Mouse (Mus musculus) spleen, adult 2 months (tissue): ENCODE measurements around the gene Car14. TPM values are rescaled to one million over a fixed set of nuclear protein-coding genes. Genes with fewer than 3 reads are reported as not detected.

Experiments
- DNase-seq, 2 experiments: peaks; one replicate each; pipeline versions ENCODE4 v3.0.0 to v3.0.0-alpha.2; 2012 to 2021; ENCODE audit warnings: low spot score in 2 of 2, low read depth in 1 of 2
- H3K27ac ChIP-seq: fragments of 200-500 bp; 2 replicates; pipeline ENCODE4 v1.5.1; 2012; ENCODE audit warnings: low read length, inconsistent platforms; ENCODE audit not compliant: insufficient read depth
- H3K27me3 ChIP-seq: fragments of 200-500 bp; 2 replicates; pipeline ENCODE4 v1.6.1; 2012; ENCODE audit warnings: mild to moderate bottlenecking, moderate library complexity, low read length, inconsistent platforms; ENCODE audit not compliant: control insufficient read depth, insufficient read depth
- H3K36me3 ChIP-seq: fragments of 200-500 bp; 2 replicates; pipeline ENCODE4 v1.6.1; 2012; ENCODE audit warnings: mild to moderate bottlenecking, low read length, inconsistent platforms; ENCODE audit not compliant: control insufficient read depth, insufficient read depth
- H3K4me1 ChIP-seq: fragments of 200-500 bp; 2 replicates; pipeline ENCODE4 v1.6.1; 2011; ENCODE audit warnings: inconsistent platforms; ENCODE audit not compliant: control insufficient read depth, insufficient read depth, insufficient read length
- H3K4me3 ChIP-seq: fragments of 200-500 bp; 2 replicates; pipeline ENCODE4 v1.5.1; 2011; ENCODE audit warnings: mild to moderate bottlenecking, inconsistent platforms; ENCODE audit not compliant: insufficient read depth, insufficient read length; ENCODE audit errors: extremely low read depth
- CTCF ChIP-seq: fragments of 200-500 bp; IDR thresholded peaks from 2 replicates; pipeline ENCODE4 v1.5.1; 2011; ENCODE audit warnings: mild to moderate bottlenecking, inconsistent platforms; ENCODE audit not compliant: insufficient read depth, insufficient read length, insufficient replicate concordance; ENCODE audit errors: extremely low read depth
- POLR2A ChIP-seq: fragments of 200-500 bp; IDR thresholded peaks from 2 replicates; pipeline ENCODE4 v1.6.1; 2011; ENCODE audit warnings: low read depth, low read length, inconsistent platforms
- WGBS: fragments of 180-500 bp; shearing (Covaris S2); methylation state at CpG from one replicate; pipeline ENCODE4 v1.1.7; 2018; 5-methylcytosine and 5-hydroxymethylcytosine counted together
- polyA plus RNA-seq: library from polyadenylated mRNA; depleted of rRNA; stranded (reverse); fragments of >200 nt; gene quantifications from 2 replicates; pipeline ENCODE4 v1.2.3, GENCODE M21; 2012

The Car14 gene
- polyA plus RNA-seq, 1 experiment, result 0.50 TPM

DNA sequence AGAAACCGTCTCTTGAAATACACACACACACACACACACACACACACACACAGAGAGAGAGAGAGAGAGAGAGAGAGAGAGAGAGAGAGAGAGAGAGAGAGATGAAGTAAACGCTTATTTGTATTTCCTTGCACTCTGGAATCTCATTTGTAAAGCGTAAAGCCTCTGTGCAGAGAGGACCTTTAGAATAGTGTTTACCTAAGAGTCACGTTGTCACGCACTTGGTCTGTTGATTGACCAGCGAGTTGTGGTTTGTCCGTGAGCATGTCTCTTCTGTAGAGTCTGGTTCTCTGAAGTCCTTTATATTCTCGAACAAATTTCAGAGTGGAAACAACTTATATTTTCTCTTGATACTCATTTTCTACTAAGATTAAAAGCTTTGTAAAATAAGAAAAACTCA, 40.3 kb upstream of the Car14 start:
- Histone ChIP-seq H3K27me3 (no peaks in the 10 kb centered on the region), H3K36me3 (peaks cover 28% of the 10 kb centered on the region), H3K4me3 (no peak overlapping the region), H3K4me1 (no peaks in the 10 kb centered on the region), H3K27ac (no peak overlapping the region)
- DNase-seq, result no peak
- TF ChIP-seq POLR2A (no peak), CTCF (no peak)
- 96% methylated on average over 8 of the region's 8 CpGs for whole genome bisulfite sequencing

DNA sequence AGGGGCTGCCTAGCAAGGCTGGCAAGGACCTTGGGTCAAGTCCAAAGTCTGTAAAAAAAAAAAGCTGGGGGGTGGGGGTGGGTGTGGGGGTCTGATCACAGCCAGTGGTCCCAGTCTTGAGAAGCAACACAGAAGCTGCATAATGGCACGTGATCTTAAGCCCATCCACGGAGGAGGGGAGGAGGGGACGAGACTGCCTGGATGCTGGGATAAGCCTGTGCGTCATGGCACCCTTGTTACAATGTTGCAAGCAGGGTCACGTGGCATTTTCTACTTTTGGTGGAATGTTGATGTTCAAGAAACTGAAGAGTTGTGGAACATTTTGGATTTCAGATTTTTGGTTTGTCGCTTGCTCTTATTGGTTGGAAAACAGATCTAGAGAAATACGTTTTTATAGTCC, 38.7 kb upstream of the Car14 start:
- WGBS, result 92% methylated on average over 7 of the region's 7 CpGs
- DNase-seq, result no peak
- Histone ChIP-seq H3K4me1 (no peaks in the 10 kb centered on the region), H3K4me3 (no peak overlapping the region), H3K27me3 (no peaks in the 10 kb centered on the region), H3K27ac (no peak overlapping the region), H3K36me3 (peaks cover 37% of the 10 kb centered on the region)
- TF ChIP-seq POLR2A (no peak), CTCF (no peak)

DNA sequence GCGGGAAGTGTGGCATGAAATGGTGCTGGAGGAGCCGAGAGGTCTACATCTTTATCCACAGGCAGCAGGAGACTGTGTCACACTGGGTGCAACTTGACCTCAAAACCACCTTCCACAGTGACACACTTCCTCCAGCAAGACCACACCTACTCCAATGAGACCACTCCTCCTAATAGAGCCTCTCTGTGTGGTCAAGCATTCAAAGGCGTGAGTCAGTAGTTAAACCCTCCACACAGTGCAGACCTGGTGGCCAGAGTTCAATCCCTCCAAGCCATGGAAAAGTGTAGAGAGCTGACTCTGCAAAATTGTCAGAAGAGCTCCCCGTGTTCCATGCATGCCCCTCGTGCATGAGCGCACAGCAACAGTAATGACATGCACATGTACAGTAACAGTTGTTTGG, 38.3 kb upstream of the Car14 start:
- TF ChIP-seq CTCF (no peak), POLR2A (no peak)
- Histone ChIP-seq H3K4me3 (no peak overlapping the region), H3K27ac (no peak overlapping the region), H3K4me1 (no peaks in the 10 kb centered on the region), H3K36me3 (peaks cover 42% of the 10 kb centered on the region), H3K27me3 (no peaks in the 10 kb centered on the region)
- 83% methylated on average over 6 of the region's 6 CpGs for WGBS
- no peak for DNase-seq

DNA sequence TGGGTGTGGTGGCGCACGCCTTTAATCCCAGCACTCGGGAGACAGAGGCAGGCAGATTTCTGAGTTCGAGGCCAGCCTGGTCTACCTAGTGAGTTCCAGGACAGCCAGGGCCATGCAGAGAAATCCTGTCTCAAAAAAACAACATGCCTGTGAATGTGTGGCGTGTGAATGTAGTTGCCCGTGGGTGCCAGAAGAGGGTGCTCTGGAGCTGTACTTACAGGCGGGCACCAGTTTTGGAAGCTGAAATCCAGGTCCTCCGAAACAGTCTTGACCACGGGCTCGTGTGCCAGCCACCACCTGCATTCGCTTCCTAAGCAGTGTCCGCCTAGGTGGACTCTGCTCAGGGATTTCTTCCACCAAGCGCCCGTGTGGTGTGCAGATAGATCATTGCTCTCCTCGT, 34.3 kb upstream of the Car14 start:
- H3K4me1 ChIP-seq, result no peaks in the 10 kb centered on the region
- H3K36me3 ChIP-seq, result peaks cover 48% of the 10 kb centered on the region
- H3K27ac ChIP-seq, result no peak overlapping the region
- peak; percentile 32; the same call in 1 of the 2 replicates for TF ChIP-seq CTCF
- no peak for TF ChIP-seq POLR2A
- no peaks in the 10 kb centered on the region for H3K27me3 ChIP-seq
- H3K4me3 ChIP-seq, result no peak overlapping the region
- 91% methylated on average over 15 of the region's 15 CpGs for WGBS
- DNase-seq, result no peak

DNA sequence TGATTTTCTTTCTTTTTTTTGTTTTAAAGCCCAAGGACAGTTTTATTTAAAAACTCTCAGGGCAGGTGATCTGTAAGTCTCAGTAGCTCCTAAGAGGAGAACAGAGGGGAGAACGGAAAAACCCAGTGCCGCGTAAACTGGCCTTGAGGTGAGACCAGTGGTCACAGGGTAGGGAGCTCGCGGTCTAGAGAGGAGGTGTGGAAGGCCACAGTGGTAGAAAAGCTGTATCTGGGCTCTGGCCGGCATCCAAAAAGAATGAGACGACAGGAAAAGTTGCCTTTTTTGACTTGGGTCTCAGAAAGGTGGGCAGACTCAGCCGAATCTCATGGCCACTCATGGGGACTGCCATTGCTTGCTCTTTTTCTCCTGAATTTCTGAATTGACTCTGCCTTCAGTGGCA, 33.7 kb upstream of the Car14 start:
- WGBS, result 72% methylated on average over 8 of the region's 8 CpGs
- no peak for DNase-seq
- Histone ChIP-seq H3K27me3 (no peaks in the 10 kb centered on the region), H3K4me3 (no peak overlapping the region), H3K27ac (no peak overlapping the region), H3K36me3 (peaks cover 47% of the 10 kb centered on the region), H3K4me1 (no peaks in the 10 kb centered on the region)
- TF ChIP-seq CTCF (no peak), POLR2A (no peak)

DNA sequence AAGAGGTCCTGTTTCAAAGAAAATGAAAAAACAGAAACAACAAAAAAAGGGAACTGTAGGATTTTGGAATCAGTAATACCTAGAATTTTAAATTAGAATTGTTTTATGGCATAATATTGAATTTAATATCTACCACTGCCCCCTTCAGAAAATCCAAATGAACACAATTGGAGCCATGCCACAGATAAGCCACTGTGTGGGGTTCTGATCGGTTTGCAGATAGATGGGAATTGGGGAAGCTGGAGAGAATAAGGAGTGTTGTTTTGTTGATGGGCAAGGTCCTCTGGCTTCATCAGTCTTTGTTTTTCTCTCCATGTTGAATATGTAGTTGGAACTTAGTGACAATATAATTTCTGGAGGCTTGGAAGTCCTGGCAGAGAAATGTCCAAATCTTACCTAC, 30.0 kb upstream of the Car14 start:
- 87% methylated on average over 1 of the region's 1 CpGs for WGBS
- no peak overlapping the region for H3K4me3 ChIP-seq
- TF ChIP-seq CTCF, result no peak
- TF ChIP-seq POLR2A, result no peak
- peaks cover 37% of the 10 kb centered on the region for H3K36me3 ChIP-seq
- H3K27me3 ChIP-seq, result no peaks in the 10 kb centered on the region
- no peak overlapping the region for H3K27ac ChIP-seq
- no peak for DNase-seq
- no peaks in the 10 kb centered on the region for H3K4me1 ChIP-seq

DNA sequence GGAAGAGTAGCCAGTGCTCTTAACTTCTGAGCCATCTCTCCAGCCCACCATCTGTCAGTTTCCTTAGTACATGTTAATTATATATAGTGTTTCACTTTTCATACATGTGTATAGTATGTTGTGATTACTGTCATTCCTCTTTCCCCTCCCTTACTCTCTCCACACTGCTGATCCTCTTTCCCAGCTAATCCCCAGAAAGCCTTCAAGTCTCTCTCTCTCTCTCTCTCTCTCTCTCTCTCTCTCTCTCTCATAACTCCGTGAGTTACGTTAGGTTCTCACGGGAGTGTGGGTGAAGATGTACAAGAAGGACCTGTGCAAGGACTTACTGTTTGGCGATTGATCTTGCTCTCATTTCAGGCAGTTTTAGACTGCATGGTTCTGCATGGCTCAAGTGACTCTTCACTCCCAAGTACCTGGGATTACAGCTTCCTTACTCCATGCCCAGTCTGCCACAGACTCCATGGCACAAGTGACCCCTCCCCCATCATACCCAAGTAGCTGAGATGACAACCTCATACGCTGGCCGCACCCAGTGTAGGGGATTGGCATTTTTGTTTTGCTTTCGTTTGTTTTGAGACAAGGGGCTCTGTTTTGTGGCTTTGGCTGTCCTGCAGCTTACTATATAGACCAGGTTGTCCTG, 28.7 kb upstream of the Car14 start:
- TF ChIP-seq CTCF (no peak), POLR2A (no peak)
- Histone ChIP-seq H3K27me3 (no peaks in the 10 kb centered on the region), H3K4me3 (no peak overlapping the region), H3K4me1 (no peaks in the 10 kb centered on the region), H3K36me3 (peaks cover 29% of the 10 kb centered on the region), H3K27ac (no peak overlapping the region)
- no peak for DNase-seq
- WGBS, result 95% methylated on average over 7 of the region's 7 CpGs
